Mouse (Mus musculus) adrenal gland, postnatal 25 days (tissue): Measurements from ENCODE around the gene Rbm42. TPM values are rescaled to one million over a fixed set of nuclear protein-coding genes. Genes with fewer than 3 reads are reported as not detected.

Experiments
- DNase-seq: peaks from one replicate; pipeline ENCODE4 v3.0.0; 2021; ENCODE audit warnings: mixed read lengths
- total RNA-seq: library from RNA; stranded (reverse); gene quantifications from 2 replicates; pipeline ENCODE4 v1.2.3, GENCODE M21; 2021

Gene Rbm42
- total RNA-seq, 1 experiment from 2014 or later: 87.5 TPM

DNA sequence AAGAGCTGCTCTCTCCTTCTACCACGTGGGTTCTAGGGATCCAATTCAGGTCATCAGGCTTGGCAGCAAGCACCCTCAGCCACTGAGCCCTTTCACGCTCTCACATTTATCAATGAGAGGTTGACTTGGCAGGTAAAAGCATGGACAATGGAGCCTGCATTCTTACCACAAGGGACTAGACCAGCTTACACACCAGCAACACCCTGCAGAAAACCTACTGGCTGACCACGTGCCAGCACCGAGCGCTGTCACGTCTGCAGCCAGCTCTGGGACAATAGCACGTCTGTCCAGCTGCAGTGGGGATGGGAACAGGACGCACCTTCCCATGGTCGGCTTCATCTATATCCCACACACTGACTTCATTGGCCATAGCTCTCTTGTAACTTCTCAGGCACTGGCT lies 31.5 kb downstream of the Rbm42 start:
- DNase-seq: no peak

DNA sequence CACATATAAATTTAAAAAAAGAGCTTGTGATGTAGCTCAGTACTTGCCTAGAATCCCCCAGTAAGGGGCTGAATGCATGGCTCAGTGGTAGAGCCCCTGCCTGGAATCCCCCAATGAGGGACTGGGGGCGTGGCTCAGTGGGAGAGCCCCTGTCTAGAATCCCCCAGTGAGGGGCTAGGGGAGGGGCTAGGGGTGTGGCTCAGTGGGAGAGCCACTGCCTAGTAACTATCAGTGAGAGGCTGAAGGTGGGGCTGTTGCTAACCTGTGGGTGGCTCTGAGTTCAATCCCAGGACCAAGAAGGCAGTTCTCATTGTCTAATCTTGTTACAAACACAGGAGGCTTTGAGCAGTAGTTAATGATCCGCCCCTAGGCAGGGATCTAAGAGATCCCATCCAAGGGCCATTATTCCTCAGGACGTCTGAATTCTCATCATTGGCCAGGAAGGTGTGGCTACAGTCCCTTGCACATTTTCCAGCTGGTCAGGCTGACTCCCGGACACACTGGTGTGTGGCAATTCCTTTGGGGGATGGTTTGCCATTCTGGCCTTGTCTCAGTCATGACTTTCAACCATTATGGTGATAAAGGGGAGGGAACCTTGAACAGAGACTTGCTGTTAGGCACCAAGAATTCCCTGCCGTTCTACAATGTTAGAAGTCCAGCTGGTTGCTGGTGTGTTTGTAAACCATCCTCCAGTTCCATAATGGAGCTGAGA lies 34.9 kb downstream of the Rbm42 start:
- no peak for DNase-seq

DNA sequence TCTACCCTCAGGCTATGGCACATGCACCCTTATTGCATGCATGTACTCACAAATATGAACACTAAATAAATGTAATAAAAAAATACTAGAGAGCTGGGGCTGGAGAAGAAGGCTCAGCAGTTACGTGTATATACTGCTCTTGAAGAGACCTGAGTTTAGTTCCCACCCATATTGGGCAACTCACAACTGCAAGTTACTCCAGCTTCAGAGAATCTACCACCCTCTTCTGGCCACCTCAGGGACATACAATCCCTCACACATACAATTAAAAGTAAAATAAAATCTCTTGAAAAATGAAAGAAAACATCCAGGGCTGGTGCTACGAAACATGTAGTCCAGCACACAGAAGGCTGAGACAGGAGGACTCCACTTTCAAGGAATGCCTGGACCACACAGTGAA lies 35.7 kb downstream of the Rbm42 start:
- DNase-seq: no peak

DNA sequence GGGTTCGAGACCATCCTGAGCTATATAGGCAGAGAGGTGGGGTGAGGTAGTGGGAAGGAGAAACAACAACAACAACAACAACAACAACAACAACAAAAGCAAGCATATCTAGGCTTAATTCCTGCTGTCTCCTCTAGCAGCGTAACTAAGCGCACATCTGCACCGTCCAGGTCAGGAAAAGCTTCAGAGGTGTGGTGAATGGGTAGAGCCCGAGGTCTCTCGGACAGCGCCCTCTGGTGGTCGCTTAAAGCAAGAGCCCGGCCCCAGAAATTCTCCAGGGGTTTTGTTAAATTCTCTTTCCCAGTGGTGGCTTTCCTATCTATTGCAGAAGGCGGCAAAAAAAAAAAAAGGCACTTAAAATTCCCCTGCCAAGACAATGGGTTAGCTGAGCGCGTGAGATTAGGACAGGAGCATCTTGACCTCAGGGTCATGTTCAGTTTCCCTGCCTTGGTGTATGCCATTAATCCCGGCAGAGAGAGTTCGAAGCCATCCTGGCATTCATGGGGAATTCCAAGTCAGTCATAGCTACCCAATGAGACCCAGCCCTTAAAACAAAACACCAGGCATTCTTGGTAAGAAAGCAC lies 36.5 kb downstream of the Rbm42 start:
- peak; percentile 65 for DNase-seq

DNA sequence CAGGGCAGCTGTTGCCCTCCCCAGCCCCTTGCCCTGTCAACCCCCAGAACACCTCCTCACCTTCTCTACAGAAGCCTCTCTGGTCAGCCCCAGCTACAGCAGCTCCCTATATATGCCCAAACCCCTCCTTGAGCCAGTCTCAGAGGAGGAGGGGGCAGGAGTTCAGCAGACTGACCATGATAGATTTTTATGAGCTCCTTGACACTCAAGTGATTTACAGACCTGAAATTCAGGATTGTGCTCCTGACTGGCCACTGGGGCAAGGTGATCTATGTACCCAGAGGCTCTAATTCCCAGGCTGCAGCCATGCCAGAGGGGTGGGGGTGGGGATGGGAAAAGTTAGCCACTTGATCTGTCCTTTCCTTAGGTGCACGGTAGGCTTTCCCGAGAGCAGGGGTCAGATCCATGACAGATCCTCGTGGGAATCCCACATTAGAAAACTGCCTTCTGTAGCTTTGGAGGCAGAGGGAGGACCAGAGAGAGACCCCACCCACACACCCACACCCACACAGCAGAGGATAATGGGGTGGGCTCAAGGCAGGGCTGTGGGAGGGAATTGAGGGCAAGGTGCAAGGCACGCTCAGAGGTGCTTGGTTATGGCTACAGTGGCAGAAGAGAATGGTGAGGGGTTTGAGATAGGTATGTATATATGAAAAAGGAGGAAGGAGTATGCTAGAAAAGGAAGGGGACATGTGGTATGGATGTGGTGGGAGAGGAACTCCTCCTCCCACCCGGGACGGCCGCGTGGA lies 37.3 kb downstream of the Rbm42 start, which contains the start of gene Upk1a:
Gene Upk1a, minus strand, starts transcription at position 194 of the 749 bp plus-strand sequence.
- DNase-seq: no peak

DNA sequence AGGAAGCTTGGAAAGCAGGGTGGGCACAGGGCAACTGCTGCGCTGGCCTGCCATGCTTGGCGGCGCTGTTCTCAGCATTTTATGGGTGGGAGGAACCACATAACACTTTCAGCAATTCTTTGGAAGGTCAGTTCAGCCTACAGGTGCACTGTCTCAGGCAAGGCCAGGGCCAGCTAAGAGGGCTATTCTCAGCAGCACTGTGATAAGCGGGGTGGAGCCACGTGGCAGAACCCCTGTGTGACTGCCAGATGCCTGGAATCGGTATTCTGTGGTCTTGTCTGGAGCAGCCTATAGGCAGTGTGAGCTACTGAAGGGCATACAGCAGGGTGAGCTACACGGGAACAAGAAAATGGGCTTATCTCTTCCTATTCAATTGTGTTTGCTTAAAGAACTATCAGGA lies 40.1 kb downstream of the Rbm42 start:
- DNase-seq: no peak

DNA sequence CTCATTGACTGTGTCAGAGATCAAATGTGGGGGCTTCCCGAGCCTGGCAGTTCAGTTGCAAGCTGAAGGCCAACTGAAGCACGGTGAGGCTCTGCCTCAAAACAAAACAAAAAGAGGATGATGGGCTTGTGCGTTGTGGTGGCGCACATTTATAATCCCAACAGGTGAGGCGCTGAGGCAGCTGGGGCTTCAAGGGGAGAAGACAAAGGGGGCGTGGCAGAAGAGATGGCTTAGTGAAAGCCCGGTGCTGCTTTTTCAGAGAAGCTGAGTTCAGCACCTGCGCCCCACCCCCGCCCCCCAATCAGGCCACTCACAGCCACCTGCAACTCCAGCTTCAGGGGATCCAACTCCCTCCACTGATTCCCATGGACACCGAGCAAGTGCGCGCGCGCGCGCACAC lies 41.6 kb downstream of the Rbm42 start:
- no peak for DNase-seq

DNA sequence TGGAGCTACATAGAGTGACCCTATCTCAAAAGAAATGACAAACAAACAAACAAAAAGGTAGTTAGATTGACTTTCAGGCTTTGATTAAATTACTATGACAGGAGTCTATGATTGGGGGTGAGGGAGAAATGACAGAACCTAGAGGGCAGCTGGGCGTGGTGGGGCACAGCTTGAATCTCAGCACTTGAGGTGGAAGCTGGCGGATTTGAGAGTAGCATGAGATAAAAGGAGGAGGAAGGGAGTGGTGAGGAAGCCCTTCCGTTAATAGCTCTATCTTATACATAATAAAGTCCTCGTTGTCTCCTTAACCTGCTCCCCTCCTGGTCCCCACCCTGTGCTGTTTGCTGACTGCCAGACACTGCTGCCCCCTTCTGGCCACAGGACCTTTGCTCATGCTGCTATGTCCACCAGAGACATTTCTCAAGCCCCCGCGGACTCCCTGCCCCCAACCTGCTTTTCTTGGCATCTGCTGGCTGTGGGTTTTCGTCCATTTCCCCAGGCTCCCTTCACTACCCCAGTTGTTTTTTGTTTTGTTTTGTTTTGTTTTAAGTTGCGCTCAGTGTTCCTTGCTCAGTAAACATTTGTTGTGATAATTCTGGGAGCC lies 42.3 kb downstream of the Rbm42 start:
- DNase-seq: peak; percentile 62

DNA sequence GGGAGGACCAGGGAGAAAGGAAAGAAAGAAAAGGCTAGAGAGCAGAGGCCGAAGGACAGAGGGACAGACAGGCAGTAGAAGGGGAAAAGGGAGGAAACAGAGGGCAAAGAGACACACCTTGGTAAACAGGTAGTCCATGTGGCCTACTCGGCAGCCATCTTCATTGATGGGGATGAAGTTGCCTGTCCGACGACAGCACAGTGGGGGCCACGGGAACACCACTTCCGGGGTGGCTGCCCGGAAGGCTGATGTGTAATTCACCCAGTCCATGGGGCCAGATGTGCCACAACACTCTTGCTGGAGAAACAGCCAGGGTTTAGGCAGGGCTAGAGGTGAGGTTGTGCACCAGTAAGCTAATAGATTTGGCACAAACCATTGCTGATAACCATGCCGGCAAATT lies 45.2 kb downstream of the Rbm42 start:
- DNase-seq: no peak

DNA sequence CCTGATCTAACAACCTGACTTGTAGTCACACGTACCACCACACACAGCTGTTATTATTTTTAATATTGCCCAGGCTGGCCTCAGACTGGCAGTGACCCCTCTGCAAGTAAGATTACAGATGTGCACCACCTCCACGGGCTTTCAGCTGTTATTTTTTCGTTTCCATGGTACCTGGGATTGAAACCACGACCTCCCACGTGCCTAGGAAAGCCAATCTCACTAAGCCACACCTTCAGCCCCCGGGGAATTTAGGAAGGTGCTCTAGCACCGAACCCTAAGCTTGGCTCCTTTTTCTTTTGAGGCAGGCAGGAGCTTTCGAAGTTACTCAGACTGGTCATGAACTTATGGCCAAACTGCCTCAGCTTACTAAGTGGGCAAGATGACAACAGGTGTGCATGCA lies 45.7 kb downstream of the Rbm42 start:
- no peak for DNase-seq

DNA sequence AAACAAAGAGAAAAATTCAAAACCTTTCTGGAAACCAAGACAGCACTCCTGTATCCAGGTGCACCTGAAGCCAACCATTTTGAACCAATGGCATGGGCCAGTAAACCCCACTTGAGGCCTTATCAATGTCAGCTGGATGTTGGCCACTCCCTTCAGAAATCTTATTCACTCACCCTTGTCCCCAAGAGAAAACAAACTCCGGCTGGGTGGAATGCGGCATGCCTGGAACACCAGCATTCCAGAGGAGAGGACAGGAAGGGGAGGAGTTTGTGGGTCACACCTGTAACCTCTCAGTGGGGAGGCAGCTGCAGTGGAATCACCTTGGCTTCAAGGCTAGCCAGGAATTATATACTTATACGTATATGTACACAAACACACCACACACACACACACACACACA lies 47.5 kb downstream of the Rbm42 start:
- DNase-seq: no peak

DNA sequence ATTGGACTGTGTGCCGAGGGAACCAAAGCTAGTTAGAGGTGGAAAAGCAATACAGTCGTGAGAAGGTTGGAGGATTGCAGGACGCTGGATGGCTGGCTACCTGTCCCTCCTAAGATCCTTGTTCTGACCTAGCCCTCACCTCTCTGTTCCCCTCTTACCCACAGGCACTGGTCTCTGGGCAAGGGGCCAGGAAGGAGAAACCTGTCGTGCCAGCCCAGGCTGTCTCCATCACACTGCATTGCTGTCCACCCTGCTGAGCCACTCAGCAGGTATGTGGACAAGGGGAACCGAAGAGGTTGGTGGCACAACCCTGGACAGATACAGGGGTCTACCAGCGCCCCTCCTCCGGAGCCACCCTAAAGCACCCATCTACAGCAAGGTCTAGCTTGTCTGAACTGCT lies 49.5 kb downstream of the Rbm42 start:
- no peak for DNase-seq

DNA sequence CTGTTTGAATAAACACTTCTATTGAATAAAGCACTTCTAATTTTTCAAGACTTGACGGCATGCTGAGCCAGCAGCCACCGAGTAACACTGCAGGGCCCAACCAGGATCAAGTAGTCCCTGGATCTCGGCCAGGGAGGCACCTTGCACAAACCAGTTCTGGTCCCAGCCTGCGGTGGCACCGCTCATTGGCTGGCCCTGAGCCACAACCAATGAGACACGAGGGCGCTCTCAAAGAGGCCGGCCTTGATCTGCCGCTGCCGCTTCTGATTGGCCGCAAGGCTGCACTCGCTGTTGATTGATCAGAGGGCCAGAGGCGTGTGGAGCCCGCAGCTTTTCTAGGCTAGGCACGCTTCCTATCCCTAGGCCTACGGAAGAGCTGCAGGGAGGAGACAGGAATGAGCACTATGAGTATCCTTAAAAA lies 50.2 kb downstream of the Rbm42 start:
- DNase-seq: peak; percentile 94

DNA sequence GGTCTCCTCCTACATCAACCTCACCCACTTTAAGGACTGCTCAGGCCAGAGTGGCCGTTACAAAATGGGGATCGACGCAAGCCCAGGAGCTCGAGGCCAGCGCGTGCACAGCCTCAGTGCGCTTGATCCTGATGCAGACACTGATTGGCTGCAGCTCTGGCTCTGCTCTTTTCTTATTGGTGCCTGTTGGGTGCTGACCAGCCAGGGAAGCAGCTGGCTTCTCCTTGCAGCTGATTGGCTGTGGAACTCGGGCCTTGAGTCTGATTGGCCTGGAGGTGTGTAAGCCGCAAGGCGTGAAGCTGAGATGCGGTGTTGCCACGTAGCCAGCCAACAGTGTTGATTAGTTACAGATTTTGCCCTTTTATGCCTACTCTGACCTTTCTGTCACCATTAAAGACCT lies 51.3 kb downstream of the Rbm42 start, which contains the start of gene Zbtb32:
Gene Zbtb32, minus strand, starts transcription at position 124 of the 400 bp plus-strand sequence.
- no peak for DNase-seq

DNA sequence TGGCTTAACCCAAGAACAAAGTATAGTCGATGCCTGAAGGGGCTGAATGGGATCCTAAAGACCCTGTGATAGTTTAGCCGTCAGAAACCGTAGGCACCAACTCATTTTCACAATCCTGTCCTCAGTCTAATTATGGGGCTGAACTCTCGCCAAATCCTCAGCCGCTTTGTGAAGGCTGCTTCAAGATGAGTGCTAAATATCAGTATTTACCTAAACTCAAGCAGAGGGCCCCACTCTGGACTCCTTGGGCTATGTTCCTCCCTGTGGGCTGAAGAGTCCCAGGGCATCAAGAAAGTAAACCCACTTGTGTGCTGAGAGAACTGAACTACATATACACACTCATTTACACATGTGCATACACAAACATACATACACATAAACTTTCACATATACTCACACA lies 53.3 kb downstream of the Rbm42 start:
- no peak for DNase-seq

DNA sequence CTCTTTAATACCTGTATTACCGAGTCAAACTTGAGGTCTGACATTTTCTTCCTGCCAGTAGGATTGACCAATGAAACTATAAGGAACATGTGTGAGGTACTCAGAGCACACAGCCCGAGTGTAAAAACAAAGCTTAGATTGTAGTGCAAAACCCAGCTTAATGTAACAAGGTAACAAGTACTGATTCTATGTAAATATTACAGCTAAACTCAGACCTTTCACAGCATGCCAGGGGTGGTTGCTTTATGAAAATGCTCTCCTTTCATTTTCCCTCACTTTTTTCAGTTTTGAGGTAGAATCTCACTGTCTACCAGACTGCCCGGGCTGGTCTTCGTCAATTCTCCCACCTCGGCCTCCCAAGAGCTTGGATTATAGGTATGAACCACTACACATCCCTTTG lies 54.0 kb downstream of the Rbm42 start:
- DNase-seq: no peak

DNA sequence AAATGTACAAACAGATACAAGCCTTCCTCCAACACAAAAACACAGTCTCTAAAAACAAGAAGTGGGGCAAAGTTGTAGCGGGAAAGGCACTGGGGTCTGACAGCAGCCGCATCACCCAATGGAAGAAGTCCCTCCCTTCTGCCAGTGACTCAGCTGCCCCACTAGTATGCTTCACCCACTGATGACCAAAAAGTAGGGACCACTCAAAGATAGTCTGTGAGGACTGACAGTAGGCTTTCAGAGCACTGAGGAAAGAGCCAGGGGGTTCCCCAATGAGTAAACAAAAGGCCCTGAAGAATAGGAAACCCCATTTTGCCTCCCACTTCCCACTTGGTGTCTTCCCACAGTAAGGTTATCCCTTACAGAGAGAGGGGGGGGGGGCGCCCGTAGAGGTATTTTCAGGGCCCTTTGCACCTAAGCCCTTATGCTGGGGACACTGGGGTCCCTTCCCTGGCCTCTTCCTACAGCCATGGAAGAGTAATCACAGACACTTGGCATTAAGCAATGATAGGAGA lies 55.5 kb downstream of the Rbm42 start:
- no peak for DNase-seq

DNA sequence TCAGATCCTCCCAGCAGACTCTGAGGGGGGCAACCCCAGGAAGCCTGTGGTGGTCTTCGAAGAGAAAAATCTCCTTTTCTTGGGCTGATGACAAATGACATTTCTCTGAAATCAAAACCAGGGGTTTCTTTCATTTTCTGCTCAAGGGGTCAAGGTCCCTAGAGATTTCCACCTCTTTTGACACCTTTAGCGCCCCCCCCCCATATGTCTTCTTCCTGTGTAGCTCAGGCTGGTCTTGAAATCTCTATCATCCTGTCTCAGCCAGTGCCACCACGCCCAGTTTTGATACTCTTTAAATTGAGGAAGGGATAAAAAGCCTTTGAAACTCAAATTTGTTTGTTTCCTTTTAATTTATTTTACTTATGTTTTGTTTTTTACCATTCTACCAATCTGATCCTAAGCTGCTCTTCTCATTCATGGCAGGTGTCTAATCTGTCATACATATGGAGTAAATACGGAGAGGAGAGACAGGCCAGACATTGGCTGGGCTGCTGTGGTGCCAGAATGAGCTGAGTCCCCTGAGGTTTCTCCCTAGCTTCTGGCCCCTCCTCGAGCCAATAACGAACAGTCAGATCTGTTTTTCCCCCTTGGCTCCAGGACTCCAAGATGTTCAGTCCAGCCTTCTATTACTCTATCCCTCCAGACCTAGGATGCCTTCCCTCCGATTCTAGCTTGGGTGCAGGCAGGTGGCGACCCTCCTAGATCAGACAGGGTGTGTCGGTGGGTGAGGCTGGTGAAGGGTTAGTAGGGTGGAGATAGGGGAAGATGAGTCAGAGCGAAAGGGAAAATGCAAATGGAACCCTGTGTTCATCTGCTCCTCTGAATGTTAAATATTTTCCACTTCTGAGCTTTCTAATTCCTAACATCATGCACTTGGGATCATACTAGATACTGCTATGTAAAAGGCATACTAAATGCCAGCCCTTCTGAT lies 56.3 kb downstream of the Rbm42 start:
- DNase-seq: no peak

DNA sequence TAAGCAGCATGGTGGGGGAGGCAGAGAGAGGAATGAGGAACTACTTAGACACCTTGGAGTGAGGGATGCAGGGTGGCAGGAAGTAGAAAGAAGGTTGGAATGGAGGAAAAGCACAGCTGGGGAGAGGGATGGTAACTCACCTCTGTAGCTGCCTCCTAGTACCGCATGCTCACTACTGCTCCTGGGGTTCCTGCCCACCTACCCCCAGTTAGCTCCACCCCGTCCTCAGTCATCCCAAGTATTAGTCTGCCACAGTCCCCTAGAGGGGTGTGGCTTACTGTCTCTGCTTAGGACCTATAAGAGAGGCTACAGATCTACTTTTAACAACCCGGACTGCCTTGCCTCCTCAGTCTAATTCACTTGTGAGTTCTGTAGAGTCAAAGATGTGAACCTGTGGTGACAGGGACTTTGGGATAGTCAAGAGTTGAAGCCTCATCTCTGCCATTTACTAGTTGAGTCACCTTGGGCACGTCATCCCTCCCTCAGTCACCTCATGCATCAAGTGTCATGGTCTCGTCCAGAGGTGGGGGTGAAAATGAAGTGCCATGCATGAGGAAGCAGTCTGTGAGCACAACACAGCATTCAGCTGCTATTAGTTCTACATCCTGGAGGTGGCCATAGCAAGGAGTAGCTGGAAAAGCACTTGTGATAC lies 57.2 kb downstream of the Rbm42 start:
- no peak for DNase-seq

DNA sequence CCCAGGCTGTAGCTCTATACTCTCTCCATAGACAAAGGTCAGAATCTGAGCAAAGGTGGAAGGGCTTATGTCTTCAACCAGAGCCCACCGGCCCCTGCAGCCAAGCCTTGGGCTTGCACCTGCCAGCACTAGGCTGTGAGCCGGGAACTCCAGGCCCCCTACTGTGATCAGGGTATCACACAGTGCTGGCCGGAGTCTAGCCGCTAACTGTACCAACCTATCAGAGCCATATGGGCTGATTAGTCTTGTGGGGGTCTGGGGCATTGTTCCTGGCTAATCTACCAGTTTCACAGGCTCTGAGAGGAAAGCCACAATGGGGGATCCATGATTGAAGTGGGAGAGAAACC lies 58.5 kb downstream of the Rbm42 start:
- no peak for DNase-seq
